Mouse (Mus musculus) MEL-GATA-1-ER (cell line): Measurements from ENCODE around the gene Calhm4.
"Not testable (repeated sequence)": the region's sequence is repeated elsewhere in the genome, so short reads cannot be mapped to it uniquely, and the experiment has no call there.

Source experiments
- DNase-seq: peaks from one replicate; pipeline ENCODE4 v3.0.0-alpha.2; 2012; ENCODE audit warnings: low read depth; ENCODE audit errors: extremely low read depth

Gene Calhm4

DNA sequence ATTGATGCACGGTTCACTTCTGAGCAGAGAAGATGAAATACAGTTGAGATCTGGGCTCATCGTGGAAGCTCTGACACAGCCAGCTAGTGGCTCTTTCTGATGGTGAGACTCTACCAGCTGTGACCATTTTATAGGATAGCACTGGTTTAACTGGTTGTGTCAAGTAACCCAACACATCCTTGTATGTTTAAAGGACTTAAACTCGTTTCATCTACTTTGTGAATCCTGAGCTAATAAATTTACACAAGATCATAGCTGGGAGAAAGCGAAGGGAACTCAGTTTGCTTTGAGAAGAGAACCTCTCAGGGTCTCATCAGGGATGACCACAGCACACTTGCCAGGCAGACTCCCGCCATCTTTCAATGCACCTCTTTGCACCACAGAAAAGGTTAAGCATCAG is at the start of gene Calhm4:
Gene Calhm4, minus strand, starts transcription at position 101 of the 400 bp plus-strand sequence.
- DNase-seq = no peak

DNA sequence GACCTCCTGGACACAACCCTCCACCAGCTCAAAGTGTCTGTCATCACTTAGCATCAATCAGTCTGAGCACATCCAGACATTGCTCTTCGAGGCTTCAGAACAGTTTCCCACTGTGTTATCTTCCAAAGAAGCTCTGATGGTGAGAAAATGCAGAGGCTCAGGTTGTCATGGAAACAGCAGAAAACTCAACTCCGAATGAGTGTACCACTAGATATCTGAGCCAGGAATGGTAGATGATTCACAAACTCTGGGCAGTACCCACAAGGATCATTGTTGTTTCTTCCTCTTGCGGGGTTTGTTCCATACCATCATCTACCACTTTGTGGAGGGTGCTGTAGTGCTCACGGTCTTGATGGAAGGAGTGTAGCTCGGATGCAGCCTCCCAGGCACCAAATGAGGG is 47.8 kb upstream of the Calhm4 start:
- no peak for DNase-seq

DNA sequence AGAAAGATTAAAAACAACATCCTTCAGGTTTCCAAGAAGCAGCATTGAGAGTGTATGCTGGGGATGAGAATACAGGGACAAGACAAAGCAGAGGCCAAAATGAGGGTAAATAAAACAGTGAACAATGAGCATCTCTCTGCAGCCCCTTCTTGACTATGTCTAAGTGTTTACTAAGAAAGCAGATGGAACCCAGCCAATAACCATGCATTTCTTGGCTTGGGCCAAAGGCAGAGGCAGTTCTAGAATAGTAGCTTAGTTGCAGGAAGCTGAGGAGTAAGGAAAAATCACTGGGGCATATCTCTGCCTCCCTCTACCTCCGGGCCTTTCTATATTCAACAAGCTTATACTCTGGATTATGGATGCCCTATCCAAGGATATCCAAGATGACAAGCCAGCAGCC is 46.4 kb upstream of the Calhm4 start:
- no peak for DNase-seq

DNA sequence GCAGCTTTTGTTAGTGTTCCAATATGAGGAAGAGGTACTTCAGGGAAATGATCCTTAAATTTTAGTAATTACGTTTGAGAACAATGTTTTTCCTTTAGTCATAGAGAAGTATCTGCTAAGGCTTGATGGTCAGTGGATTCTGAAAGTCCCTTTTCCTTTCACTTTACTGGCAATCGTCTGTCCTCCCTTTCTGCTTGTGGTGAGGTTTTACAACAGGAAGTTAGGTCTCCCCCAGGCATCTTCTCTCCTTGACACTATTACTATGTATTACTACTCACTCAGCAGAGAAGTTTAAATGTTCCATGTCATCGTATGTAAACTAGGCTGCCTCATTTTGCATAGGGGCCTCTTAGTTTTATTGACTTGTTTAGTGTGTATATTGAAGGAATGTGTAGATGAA is 45.4 kb upstream of the Calhm4 start:
- no peak for DNase-seq

DNA sequence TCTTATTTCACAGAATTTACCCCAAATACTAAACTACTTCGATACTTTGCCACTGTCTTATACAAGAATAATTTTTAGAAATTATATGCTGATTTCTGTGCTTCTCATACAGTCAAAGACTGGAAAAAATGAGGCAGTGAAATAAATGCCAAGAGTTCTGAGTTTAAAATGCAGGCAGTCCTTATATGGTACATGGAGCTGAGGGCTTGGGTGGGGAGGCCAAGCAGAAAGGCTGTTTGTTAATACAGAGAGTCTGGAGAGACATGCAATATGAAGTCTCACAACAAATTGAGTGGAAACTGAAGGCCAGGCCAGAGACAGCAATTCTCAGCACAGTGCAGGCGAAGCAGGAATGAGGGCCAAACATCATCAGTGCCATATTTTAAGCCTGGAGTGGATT is 44.4 kb upstream of the Calhm4 start:
- DNase-seq = no peak

DNA sequence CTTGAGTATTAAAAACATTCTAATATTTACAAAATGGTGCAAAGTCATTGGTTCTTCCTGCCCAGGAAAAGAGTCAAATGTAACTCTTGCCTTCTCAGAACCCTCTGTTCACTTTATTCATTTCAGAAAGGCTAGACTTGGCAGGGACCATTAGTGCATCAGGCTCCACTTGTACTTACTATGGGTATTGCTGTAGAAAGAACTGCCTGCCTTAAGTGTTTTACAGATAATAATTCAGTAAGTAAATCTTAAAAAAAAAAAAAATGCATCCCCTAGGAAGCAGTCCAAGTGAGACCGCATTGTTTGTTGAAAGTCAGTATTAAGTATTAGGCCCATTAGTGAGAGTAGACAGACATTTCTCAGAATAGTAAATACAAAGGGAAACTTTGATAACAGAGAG is 42.4 kb upstream of the Calhm4 start:
- no peak for DNase-seq

DNA sequence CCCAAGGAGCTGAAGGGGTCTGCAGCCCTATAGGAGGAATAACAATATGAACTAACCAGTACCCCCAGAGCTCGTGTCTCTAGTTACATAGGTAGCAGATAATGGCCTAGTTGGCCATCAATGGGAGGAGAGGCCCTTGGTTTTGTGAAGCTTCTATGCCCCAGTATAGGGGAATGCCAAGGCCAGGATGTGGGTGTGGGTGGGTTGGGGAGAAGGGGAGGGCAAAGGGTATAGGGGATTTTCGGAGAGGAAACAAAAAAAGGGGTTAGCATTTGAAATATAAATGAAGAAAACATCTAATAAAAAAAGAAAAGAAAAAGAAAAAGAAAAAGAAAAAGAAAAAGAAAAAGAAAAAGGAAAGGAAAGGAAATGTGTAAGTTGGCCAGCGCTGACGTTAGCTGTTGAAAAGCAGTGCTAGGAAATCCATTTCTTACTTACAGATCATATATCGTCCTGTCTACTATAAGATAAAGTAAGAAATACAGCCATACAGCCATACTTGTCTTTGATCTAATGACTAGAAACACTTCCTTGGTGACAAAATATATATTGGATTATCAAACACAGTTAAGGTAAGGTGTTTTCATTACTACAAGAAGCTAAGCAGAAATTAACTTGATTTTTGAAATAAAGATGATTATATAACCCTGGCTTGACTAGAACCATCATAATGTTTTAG is 30.6 kb upstream of the Calhm4 start:
- no peak for DNase-seq

DNA sequence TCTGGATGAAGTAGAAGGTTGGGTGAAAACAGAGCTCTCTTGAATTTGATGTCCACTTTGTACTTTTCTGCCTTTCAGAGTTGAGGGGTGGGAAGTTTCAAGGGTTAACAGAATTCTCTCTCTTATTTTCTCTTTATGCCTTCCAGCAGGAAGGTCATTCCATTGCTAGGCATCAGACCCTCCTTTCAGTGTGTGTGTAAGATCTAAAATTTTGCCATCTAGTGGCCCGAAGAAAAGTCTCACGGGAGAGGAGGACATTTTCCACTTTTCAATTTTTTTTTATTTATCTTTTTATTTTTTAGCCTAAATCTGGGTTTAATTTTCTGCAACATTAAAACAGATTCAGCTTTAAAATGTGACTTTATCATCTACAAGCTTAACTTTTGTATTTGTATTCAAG is 27.5 kb upstream of the Calhm4 start:
- DNase-seq = no peak

DNA sequence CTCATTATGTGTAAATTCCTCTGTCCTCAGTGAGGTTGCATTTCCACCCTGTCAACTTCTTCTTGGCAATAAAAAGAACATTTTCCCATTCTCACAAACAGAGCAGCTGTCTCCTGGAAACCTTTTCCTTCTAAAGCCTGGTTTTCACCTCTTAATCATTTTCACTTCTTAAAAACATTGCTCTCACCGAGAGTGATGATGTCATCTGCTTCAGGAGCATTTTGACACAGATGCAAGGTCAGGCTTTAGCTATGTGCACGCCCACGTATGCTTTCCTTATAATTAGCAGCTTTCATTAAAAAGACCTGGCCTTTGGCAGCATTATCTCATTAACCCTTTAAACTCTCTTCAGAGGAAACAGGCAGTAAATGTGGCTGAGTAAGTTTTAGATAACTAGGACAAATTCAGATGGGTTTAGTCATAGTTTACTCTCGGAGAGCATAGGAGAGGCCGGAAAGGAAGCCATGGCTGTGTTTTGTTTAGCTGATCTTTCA is 26.9 kb upstream of the Calhm4 start:
- DNase-seq = no peak

DNA sequence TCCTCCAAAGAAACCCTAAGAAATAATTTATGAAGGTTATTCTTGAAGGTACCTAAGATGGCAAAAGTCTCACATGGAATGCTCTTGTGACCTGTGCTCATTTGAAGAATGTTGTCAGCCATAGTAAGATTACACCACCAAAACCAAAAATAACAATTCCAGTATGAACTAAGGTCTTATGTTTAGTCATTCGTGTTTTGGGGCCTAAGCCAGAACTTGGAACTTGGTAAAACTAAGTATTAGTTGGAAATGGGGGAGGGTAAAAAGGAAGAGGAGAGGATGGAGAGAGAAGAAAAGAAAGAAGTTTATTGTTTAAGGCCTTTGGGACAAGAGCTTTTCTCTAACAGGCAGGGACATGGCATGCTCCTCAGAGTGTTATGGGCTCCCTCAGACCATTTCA is 25.5 kb upstream of the Calhm4 start:
- no peak for DNase-seq

DNA sequence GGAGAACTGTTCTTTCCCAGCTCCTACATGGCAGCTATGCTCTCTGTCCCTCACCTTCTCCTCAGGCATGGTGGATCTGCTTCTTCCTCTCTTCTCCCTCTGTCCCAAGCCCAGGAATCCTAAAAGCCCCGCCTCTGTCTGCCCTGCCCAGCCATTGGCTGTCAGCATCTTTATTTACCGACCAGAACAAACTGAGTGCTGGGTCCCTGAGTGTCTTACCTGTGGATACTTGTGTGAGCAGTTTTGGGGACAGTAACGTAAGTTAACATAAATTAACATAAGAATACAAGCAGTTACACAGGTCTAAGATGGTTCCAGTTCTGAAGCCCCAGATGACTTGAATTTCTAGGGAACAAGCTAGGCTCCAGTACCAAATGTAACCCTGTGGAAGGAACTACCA is 22.5 kb upstream of the Calhm4 start:
- no peak for DNase-seq

DNA sequence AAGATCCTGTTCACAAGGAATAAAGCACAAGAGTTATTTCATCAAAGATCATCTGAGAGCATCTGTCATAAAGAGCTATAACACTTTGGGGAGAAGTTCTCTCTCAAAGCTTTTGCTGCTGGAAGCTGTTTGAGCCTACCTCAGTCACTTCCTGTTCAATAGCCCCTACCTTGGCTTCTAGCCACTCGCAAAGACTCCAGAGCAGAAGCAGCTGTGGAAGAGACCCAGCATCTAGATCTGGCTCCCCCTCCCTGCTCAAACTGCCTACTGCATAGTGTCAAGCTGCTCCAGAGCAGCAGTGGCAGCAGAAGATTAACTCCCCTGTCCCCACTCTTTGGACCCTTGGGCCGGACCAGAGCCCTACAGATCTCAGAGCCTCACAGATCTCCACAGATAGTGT is 9.9 kb upstream of the Calhm4 start:
- no peak for DNase-seq

DNA sequence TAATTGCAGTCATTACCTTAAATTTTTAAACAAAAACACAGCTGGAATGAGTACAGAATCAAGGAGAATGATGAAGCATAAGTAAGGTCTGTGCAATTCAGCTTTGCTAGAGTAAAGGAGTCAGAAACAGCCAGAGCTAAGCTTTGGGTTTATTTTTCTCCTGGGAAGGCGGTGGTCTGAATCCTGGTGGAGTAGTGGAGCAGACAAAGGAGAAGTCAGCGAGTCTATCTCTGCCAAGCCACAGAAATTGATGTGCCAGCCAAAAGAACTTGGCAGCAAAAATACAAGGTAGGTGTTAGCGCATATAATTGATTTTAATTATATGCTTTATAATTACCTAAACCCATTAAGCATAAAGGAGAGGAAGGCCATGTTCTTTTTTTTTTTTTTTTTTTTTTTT is 6.7 kb downstream of the Calhm4 start, which contains the start of gene Trappc3l:
Gene Trappc3l, plus strand, starts transcription at position 197 of the 400 bp plus-strand sequence.
- no peak for DNase-seq

DNA sequence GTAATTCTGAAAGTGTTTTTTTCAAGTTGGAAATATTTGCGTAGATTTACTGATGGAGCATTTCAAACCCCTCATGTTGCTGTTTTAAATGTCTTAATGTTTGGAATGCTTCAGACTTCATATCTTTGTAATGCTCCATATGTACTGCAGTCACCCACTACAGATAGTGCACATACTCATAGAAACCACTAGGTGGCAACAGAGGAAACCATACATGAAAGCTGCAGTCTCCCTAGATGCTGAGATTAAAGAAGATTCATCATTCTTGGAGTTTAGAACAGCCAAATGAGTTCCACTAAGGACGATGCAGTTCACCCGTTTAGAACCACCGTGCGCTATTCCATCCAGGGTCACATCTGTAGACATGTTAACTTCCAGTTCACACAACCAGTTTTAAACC is 7.5 kb downstream of the Calhm4 start:
- DNase-seq = peak; percentile 47

DNA sequence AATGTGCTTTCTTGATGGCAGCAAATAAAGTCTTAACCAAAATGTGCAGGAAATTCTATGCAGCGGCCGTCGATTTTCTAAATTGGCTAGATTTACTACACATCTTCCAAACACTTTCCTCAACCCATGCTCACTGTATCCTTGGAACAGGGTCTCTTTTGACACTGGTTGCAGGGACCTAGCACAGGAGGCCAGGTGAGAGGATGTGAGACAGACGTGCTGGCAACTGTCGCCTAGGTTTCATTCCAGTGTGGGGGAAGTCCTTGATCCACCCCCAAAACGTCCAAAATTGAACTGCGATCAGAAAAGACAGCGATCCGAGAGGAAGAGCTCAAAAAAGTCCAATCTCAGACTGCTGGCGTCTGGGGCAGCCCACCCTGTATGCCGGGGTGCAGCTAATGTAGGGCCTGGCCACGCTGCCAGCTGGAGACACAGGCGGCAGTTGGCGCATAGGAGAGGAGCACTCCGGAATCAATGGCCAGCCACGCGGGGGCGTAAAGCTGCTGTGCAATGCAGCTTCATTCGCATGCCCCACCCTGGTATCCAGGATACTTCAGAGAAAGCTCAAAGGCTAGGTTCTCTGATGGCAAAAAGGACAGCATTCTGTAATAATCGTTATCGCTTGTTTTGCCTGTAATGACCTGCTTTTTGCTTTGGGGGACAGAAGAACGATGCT is 10.3 kb downstream of the Calhm4 start:
- no peak for DNase-seq

DNA sequence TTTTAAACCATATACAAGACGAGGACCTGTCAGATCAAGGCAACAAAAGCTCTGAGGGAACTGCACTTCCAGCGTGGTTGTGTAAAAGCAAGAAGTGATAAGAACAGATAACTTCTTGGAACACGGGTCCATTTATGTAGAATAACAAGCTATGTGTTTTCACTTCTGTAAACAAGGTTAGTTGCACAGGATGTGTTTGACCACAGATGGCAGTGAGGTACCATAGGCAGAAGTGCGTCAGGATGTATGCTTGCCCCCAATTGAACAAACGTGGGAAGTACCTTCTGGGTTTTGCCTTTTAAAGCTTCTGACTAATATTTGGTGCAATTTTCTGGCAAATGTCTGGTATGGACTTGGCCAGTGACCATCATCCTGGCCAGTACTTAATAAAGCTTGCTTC is 13.8 kb downstream of the Calhm4 start:
- no peak for DNase-seq

DNA sequence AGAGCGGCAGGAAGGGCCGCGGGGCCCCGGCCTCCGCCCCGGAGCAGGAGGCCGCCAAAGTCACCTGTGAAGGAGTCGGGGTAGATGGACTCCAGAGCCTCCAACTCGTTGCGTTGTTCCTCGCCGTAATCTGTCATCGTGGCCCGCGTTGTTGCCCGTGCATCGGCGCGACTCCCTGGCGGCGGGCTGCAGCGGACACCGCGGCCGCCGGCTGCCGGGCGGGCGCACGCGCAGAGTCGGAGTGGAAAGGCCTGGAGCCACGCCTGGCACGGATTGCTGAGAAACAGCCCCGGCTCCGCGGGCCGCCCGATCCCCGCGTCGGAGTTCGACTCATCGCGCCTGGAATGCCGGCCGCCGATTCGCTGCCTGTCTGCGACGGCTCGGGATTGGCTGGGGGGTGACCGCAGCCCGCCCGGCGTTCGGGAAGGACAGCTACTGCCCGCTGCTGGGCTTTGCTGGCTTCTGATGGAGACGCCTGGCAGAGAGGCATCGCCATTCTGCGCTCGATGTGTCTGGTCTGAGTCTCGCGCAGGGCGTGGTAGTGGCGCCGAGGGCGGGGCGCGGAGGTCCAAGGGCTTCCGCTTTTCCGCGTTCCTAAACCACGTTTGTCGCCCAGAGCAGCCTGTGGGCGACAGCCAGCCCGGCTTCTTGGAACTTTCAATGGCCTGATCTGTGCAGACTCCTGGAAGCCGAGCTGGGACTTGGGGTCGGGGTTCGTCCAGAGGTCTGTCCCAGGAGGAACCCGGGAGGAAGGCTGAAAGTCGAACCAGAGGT is 24.6 kb downstream of the Calhm4 start, which contains the start of gene Rwdd1:
Gene Rwdd1, minus strand, starts transcription at position 323 of the 774 bp plus-strand sequence.
- DNase-seq = peak; percentile 91

DNA sequence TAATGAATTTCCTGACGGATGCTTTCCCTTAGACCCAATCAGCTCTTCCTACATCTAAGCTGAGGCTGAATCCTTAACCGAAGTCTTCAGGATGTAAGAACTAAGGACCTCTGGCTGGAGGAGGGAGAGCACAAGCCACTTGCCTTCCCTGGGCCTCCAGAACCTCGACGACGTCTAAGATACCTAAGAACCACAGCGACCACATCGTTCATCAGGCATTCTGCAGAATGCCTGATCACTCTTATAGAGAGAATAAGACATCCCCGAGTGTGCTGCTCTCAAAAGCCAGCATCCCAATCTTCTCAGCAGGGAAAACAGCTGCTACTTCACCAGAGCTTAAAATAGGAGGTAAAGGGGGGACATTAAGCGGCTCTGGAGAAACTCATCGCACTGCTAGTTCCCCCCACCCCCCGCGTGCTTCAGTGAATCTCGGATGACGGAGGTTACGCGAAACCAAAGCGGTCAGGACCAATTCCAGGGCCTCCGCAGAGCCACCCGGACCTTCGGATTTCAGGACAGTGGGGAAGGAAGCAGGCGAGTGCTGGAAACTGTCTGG is 25.3 kb downstream of the Calhm4 start:
- no peak for DNase-seq

DNA sequence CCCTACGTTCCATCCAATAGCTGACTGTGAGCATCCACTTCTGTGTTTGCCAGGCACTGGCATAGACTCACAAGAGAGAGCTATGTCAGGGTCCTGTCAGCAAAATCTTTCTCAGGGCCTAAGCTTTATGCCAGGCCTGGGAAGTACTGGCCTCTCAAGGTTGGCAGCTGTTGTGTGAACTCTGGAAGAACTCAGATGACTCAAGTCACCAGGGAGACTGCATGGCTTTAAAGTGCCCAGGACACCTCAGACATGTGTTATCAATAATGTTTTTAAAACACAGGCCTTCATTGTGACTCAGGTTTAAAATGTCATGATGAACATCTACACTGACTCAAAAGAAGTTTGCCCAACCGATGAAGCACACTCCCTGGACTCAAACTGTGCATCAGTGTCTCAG is 30.9 kb downstream of the Calhm4 start:
- no peak for DNase-seq

DNA sequence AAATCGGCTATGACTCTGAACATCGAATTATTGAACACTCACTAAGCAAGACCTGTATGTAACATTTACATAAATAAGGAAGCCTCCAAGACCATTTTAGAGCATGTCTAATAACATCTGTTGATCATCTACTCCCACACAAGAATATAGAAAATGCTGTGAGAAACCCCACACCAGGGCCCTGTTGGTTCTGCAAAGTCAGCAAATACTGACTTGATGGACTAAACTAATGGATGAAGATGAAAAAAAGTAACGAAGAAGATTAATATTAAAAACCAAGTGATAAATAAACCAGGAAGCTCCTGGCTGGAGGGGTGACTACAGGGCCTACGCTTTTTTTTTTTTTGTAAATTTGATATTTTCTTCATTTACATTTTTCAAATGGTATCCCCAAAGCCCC is 31.5 kb downstream of the Calhm4 start:
- DNase-seq = no peak

DNA sequence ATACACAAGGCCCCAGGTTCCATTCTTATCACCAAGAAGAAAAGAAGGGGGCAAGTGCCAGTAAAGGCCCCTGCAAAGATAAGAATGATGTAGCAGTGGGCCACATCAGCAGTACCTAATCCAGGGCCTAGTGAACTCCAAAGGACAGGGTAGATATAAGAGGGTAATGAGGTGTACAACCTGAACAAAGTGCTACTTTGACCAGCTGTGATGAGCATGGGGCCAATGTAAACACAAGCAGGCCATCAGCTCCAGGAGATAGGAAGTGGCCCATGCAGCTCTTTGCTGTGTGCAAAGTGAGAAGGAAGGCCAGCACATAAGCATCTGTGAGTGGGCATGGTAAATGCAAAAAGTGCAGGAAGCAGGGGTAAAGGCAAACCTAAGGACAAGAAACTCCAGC is 45.7 kb downstream of the Calhm4 start:
- DNase-seq = no peak

DNA sequence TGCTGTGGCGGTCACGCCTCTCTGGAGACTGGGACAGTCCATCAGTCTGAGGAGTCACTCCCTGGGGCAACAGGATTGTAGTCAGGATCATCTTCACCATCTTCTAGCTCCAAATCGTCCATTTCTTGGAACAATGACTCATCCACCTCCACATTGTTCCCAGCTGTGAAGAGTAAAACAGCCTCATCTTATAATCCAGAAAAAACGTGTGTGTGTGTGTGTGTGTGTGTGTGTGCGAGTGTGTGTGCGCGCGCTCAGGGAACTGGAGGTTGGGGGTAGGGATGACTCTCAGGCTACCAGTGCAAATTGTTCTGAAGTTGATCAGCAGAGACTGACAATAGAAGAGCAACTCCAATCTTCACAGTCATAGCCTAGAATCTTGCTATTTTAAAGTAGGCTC is 47.4 kb downstream of the Calhm4 start:
- DNase-seq = not testable (repeated sequence)
